Mouse (Mus musculus) lung, postnatal 0 days (tissue): ENCODE results near the gene Ube2d1.

Experiments
- CTCF ChIP-seq: IDR thresholded peaks from 2 replicates; pipeline ENCODE4 v1.5.1; 2016; ENCODE audit warnings: antibody characterized with exemption, mild to moderate bottlenecking
- EP300 ChIP-seq: IDR thresholded peaks from 2 replicates; pipeline ENCODE4 v1.6.1; 2016; ENCODE audit warnings: antibody characterized with exemption, mild to moderate bottlenecking, control low read depth

GRCm38 (mm10) chr10:71332376-71332775 is 47.3 kb upstream of the Ube2d1 start:
- TF ChIP-seq EP300: no peak
- TF ChIP-seq CTCF: peak; percentile 50
